Mouse (Mus musculus): ENCODE data around the gene Jmjd8. TPM values are rescaled to one million over a fixed set of nuclear protein-coding genes. Genes with fewer than 3 reads are reported as not detected.

Jmjd8 gene
- polyA plus RNA-seq (2012; rRNA removed) (17.3 and 17.9 TPM in 2 replicates), polyA plus RNA-seq (2014; fragmentation: Nextera tagmentation; extraction: Ambion mirVana) (13.7 and 16.2 TPM in 2 replicates)

GRCm38 (mm10) chr17:25828712-25829557 lies at the start of gene Jmjd8:
Gene Jmjd8 (plus strand): TSS chr17:25828867.
- 1% methylated on average over 32 of the region's 32 CpGs for WGBS (ENCODE audit: insufficient replicate concordance)
- no peaks in the 10 kb centered on the region for H3K27me3 ChIP-seq (ENCODE audit: control insufficient read depth, insufficient read depth, low read length)
- H3K27ac ChIP-seq, result peak within 1 kb of the TSS; percentile 38
- peaks cover 18 to 23% of the 10 kb centered on the region in 2 experiments for H3K4me1 ChIP-seq (replicated peaks; ENCODE audit: control insufficient read depth in 2 of 2, insufficient read depth in 2 of 2, low read length in 1 of 2)
- DNase-seq (ENCODE audit: low read depth in 3 of 3, low spot score in 3 of 3) (peak; percentile 59 to 69 (median 64)), ATAC-seq (ENCODE audit: insufficient read depth) (0 out of 2 replicates have a peak, but pooled peaks have one; percentile 11)
- no peaks in the 10 kb centered on the region for H3K9me3 ChIP-seq (ENCODE audit: control insufficient read depth, low read length)
- peaks cover 14% of the 10 kb centered on the region for H3K36me3 ChIP-seq (replicated peaks; ENCODE audit: control insufficient read depth, insufficient read depth, low read depth)
- H3K9ac ChIP-seq (replicated peaks), result peak within 1 kb of the TSS; percentile 67
- TF ChIP-seq EP300 (IDR thresholded peaks at IDR 0.05; ENCODE audit: low read depth), result no peak
- peak; percentile 67 for TF ChIP-seq CTCF (IDR thresholded peaks at IDR 0.05; ENCODE audit: low read depth)
- peak within 1 kb of the TSS; percentile 64 to 72 for H3K4me3 ChIP-seq (ENCODE audit: insufficient read depth in 1 of 2, low read depth in 2 of 2, low read length in 2 of 2)
- peak within 1 kb of the TSS; percentile 70 for H3K4me2 ChIP-seq (ENCODE audit: low read depth)

- Histone ChIP-seq H3K4me2 (ENCODE audit: low read depth) (no peak overlapping the region), H3K27me3 (ENCODE audit: control insufficient read depth, insufficient read depth, low read length) (no peaks in the 10 kb centered on the region), H3K27ac (no peak overlapping the region), H3K9me3 (ENCODE audit: control insufficient read depth, low read length) (no peaks in the 10 kb centered on the region), H3K4me1 (replicated peaks; ENCODE audit: control insufficient read depth in 2 of 2, insufficient read depth in 2 of 2, low read length in 1 of 2) (peaks cover 0 to 2% of the 10 kb centered on the region in 2 experiments; a peak in 1 of 4 replicates), H3K9ac (replicated peaks) (no peak overlapping the region), H3K36me3 (replicated peaks; ENCODE audit: control insufficient read depth, insufficient read depth, low read depth) (peaks cover 10% of the 10 kb centered on the region), H3K4me3 (ENCODE audit: insufficient read depth in 1 of 2, low read depth in 2 of 2, low read length in 2 of 2) (no peak overlapping the region)
- WGBS (ENCODE audit: insufficient replicate concordance), result 74% methylated on average over 6 of the region's 6 CpGs
- DNase-seq (ENCODE audit: low read depth in 3 of 3, low spot score in 3 of 3) (no peak), ATAC-seq (ENCODE audit: insufficient read depth) (no peak)
- no peak for TF ChIP-seq CTCF (IDR thresholded peaks at IDR 0.05; ENCODE audit: low read depth)
- TF ChIP-seq EP300 (IDR thresholded peaks at IDR 0.05; ENCODE audit: low read depth), result no peak
Observed at GRCm38 (mm10) chr17:25781339-25781738, 47.3 kb upstream of the Jmjd8 start.

GRCm38 (mm10) chr17:25783086-25783485 lies 45.6 kb upstream of the Jmjd8 start:
- no peak overlapping the region for H3K4me3 ChIP-seq (ENCODE audit: insufficient read depth in 1 of 2, low read depth in 2 of 2, low read length in 2 of 2)
- H3K27me3 ChIP-seq (ENCODE audit: control insufficient read depth, insufficient read depth, low read length), result no peaks in the 10 kb centered on the region
- DNase-seq (ENCODE audit: low read depth in 3 of 3, low spot score in 3 of 3) (no peak), ATAC-seq (ENCODE audit: insufficient read depth) (no peak)
- peaks cover 8% of the 10 kb centered on the region for H3K36me3 ChIP-seq (replicated peaks; ENCODE audit: control insufficient read depth, insufficient read depth, low read depth)
- WGBS (ENCODE audit: insufficient replicate concordance), result 78% methylated on average over 7 of the region's 7 CpGs
- TF ChIP-seq CTCF (IDR thresholded peaks at IDR 0.05; ENCODE audit: low read depth) (no peak), EP300 (IDR thresholded peaks at IDR 0.05; ENCODE audit: low read depth) (no peak)
- H3K4me1 ChIP-seq (replicated peaks; ENCODE audit: control insufficient read depth in 2 of 2, insufficient read depth in 2 of 2, low read length in 1 of 2), result peaks cover 0 to 2% of the 10 kb centered on the region in 2 experiments; a peak in 1 of 4 replicates
- no peak overlapping the region for H3K4me2 ChIP-seq (ENCODE audit: low read depth)
- H3K9ac ChIP-seq (replicated peaks), result no peak overlapping the region
- H3K9me3 ChIP-seq (ENCODE audit: control insufficient read depth, low read length), result no peaks in the 10 kb centered on the region
- H3K27ac ChIP-seq, result no peak overlapping the region

- Histone ChIP-seq H3K9ac (replicated peaks) (no peak overlapping the region), H3K27me3 (ENCODE audit: control insufficient read depth, insufficient read depth, low read length) (no peaks in the 10 kb centered on the region), H3K27ac (no peak overlapping the region), H3K9me3 (ENCODE audit: control insufficient read depth, low read length) (no peaks in the 10 kb centered on the region), H3K36me3 (replicated peaks; ENCODE audit: control insufficient read depth, insufficient read depth, low read depth) (peaks cover 8% of the 10 kb centered on the region), H3K4me1 (replicated peaks; ENCODE audit: control insufficient read depth in 2 of 2, insufficient read depth in 2 of 2, low read length in 1 of 2) (peaks cover 0 to 2% of the 10 kb centered on the region in 2 experiments; a peak in 1 of 4 replicates), H3K4me2 (ENCODE audit: low read depth) (peak overlapping the region; percentile 70), H3K4me3 (ENCODE audit: insufficient read depth in 1 of 2, low read depth in 2 of 2, low read length in 2 of 2) (no peak overlapping the region)
- ATAC-seq (ENCODE audit: insufficient read depth), result no peak
- 71% methylated on average over 15 of the region's 15 CpGs for WGBS (ENCODE audit: insufficient replicate concordance)
- no peak for TF ChIP-seq EP300 (IDR thresholded peaks at IDR 0.05; ENCODE audit: low read depth)
- no peak for TF ChIP-seq CTCF (IDR thresholded peaks at IDR 0.05; ENCODE audit: low read depth)
- no peak for DNase-seq (ENCODE audit: low read depth in 3 of 3, low spot score in 3 of 3)
Observed at GRCm38 (mm10) chr17:25783861-25784574, 44.6 kb upstream of the Jmjd8 start.

All from liver, embryonic 14.5 days (tissue).